Mouse (Mus musculus): ENCODE data around the gene 9330161L09Rik. TPM values are rescaled to one million over a fixed set of nuclear protein-coding genes. Genes with fewer than 3 reads are reported as not detected.
"Not testable (repeated sequence)": the region's sequence is repeated elsewhere in the genome, so short reads cannot be mapped to it uniquely, and the experiment has no call there.

Gene 9330161L09Rik
- 1 to 10 TPM; 2.5 to 2.8 TPM for total RNA-seq (2021)
- long read RNA-seq: 0 reads

DNA sequence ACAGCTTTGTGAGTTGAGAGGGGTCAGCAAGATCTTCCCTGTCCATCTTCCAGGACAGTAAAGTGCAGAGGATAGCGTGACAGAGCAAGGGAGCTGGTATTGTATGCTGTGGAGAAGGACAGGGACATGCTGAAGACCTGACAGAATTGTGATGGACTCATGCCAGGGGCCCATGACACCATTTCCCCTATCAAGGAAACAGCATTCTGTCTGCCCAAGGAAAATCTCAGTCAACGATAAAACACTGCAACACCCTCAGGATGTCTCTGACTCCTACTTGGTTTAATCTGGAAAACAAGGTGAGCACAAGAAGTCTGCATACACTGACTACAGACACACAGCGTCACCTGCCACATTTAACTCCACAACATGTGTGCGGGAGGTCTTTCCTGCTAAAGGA is at the start of gene 9330161L09Rik:
Gene 9330161L09Rik (minus strand): TSS at position 101 of the 400 bp plus-strand sequence.
- no peak for DNase-seq (ENCODE audit: low spot score in 2 of 2)

DNA sequence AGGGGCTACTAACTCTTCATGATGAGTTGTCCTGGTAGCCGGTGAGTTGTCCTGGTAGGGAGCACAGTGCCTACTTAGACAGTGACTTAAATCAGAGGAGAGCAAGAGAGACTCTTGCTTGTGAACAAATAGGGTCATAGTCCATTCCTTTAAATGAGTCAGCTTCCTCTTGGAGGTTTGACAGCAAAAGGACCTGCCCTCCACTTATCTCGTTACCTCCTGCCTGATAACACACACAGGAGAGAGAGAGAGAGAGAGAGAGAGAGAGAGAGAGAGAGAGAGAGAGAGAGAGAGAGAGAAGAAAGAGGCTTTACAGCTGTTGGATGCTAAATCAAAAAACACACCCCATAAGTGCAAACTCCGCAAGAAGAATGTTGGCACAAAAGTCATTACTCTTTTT is 49.5 kb upstream of the 9330161L09Rik start, which contains the start of gene Ifi27l2b:
Gene Ifi27l2b (minus strand): TSS at position 84 of the 400 bp plus-strand sequence.
- no peak for DNase-seq (ENCODE audit: low spot score in 2 of 2)

DNA sequence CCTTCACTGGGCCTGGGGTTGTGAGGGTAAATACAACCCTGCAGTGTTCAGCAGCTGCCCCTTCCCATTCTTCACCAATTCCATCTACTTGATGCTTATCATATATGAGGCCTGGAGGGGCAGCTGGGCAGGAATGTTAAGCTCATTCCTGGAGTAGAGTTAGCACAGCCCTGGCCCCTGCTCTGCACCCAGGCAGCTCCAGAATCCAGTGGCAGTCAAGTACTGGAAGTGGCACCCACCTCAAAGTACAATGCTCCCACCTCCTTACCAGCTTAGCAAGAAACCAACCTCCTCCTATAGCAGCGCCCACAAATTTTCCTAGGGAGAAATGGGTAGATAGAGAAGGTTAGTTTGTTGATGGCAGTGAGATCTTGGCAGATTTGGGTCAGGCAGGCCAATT is 49.1 kb upstream of the 9330161L09Rik start:
- DNase-seq (ENCODE audit: low spot score in 2 of 2): not testable (repeated sequence)

DNA sequence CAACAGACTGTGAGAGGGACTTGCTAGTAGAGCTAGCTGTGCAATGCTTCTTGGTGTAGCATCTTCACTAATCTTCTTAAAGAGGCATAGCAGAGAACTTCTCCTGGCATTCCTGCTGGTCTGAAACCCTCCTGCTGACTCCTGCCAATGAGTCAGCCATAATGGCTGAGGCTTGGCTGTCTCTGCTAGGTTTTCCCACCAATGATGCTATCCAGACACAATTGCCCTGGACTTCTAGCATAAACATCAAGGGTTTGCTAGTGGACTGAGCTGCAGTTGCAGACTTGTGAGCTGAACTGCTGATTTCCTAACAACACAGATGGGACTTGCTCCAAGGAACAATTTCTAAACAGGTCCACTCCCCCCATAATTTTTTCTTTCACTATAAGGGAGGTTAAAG is 45.7 kb upstream of the 9330161L09Rik start:
- DNase-seq (ENCODE audit: low spot score in 2 of 2): no peak

DNA sequence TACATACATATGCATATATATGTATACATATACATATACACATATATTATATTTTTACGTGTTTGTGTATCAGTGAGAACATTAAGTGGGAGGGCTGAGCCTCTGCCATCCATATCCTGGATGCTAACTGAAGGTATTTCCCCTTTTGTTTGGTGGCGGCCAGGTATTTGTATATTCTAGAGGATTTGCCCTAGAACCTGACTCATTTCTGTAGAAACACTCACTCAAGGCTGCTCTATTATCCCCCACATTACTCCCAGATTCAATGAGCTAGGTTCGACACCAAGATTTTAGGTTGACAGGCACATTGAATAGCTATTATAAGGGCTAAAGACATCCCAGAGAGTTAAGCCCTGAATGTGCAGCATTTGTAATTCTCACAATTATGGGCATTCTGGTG is 37.4 kb upstream of the 9330161L09Rik start:
- DNase-seq (ENCODE audit: low spot score in 2 of 2): no peak

DNA sequence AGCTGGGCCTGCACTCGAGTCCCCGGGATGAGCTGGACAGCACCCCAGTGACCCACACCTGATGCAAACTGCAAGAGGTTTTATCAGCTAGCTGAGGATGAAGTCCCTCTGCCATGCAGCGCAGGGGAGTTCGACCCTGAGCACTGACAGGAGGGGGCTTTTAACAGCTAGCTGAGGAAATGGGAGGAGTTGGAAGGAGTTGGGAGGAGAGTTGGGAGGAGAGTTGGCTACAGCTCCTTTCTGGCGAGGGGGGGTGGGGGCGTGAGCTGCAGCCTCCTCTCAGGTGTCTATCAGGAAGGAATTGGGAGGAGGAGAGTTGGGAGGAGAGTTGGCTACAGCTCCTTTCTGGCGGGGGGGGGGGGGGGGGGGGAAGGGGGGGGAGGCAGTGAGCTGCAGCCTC is 36.6 kb upstream of the 9330161L09Rik start:
- not testable (repeated sequence) for DNase-seq (ENCODE audit: low spot score in 2 of 2)

DNA sequence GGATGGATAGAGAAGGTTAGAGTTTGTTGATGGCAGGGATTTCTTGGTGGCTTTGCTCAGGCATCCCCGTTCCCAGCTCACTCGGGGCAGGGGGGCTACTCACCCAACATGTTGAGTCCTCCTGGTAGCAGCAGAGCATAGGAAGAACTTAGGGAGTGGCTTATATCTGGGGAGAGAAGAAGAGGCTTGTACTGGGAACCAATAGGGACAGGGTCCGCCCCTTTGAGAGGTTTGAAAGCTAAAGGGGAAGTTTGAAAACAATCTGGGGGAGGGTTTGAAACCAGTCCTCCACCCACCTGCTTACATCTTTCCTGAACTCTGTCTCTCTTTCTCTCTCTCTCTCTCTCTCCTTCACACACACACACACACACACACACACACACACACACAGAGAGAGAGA is 35.9 kb upstream of the 9330161L09Rik start, which contains the start of gene Ifi27l2a:
Gene Ifi27l2a (minus strand): TSS at position 157 of the 400 bp plus-strand sequence.
- no peak for DNase-seq (ENCODE audit: low spot score in 2 of 2)

DNA sequence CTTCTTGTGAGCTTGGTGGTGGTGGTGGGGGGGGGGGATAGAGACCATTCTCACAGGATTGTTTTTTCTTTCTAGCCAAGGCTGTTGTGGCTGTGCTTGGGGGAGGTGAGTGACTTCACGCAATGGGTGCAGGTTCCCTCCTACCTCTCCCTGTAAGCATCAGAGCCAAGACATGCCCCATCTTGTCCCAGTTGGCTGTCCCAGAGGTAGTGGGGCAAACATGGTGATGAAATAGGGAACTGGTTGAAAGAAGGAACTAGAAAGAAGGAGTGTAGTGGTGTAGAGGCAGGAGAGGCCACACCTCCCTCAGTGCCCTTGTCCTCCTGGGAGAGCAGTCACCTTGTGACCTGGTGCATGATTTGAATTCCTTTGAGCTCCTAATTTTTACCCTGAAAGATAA is 30.0 kb upstream of the 9330161L09Rik start:
- DNase-seq (ENCODE audit: low spot score in 2 of 2): no peak

DNA sequence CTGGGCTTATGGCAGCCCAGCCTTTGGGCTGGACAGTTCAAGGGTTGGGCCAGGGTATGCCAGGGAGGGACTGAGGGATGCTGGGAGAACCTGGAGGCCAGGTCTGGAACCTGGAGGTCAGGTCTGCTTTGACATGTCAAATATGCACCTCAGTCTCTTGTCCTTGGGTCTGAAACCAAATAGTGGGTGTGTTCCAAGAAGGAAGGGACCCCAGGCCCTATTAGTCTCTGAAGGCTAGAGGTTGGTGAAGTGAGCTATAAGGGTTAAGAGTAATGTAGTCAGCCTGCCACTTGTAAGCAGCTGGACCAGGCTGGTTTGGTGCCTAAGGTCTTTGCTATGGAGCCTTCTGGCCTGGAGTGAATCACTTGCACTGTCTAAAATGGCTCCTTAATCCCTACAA is 27.2 kb upstream of the 9330161L09Rik start:
- no peak for DNase-seq (ENCODE audit: low spot score in 2 of 2)

DNA sequence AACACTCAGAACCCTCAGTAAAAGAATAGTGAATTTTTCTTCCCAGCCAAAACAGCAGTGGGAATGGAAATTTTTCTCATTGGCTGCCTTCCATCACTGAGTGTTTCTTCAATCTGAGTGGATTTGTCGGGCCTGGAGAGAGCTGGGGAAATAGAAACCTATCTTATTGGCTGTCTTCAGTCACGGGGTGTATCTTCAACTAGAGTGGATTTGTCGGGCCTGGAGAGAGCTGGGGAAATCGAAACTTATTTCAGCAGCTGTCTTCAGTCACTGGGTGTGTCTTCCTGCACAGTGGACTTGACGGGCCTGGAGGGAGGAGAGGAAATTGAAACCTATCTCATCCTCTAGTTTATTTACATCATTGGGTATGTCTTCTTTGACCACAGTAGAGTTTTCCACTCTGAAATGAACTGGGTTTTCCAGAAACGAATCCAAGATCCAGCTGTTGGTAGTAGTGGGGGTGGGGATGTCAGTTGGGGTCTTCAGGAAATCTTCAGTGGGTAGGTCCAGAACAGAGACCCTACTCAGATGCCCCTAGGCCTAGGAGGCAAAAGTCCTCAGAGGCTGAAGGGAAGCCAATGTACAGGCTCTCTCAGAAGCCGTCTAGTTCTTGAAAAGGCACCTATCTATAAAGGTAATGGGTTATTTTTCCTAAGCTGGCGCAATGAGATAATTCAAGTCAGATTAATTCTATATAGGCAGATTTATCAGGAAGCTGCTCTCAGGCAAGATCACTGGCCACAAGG is 26.5 kb upstream of the 9330161L09Rik start, which contains the start of gene Ifi27:
Gene Ifi27 (plus strand): TSS at position 226 of the 746 bp plus-strand sequence.
- DNase-seq (ENCODE audit: low spot score in 2 of 2): no peak

DNA sequence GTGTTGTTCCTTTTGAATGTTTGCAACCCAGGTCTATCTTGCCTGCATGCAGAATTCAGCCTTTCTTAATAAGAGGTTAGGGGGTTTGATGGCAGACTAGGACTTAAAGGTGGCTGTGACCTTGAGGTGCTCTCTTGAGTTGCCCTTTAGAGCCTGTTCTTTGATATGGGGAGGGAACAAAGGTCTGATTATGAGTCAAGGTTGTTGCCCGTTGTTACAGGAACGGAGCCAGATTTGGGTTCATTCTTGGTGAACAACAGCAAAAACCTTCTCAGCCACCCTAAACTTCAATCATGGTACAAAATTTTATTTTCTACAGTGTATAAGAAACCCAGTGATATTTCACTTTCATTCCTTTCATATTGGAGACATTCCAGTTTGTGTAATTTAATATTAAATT is 25.8 kb upstream of the 9330161L09Rik start:
- DNase-seq (ENCODE audit: low spot score in 2 of 2): no peak

DNA sequence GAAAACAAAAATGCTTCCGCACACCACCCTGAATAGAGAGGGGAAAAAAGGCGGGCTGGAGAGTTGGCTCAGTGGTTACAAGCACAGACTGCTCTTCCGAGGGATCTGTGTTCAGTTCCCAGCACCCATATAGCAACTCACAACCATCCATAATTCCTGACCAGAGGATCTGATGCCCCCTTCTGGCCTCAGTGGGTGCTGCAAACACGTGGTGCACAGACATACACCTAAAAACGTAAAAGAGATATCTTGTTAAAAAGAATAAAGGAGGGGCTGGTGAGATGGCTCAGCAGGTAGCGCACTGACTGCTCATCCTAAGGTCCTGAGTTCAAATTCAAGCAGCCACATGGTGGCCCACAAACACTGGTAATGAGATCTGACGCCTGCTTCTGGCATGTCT is 19.1 kb upstream of the 9330161L09Rik start:
- no peak for DNase-seq (ENCODE audit: low spot score in 2 of 2)

DNA sequence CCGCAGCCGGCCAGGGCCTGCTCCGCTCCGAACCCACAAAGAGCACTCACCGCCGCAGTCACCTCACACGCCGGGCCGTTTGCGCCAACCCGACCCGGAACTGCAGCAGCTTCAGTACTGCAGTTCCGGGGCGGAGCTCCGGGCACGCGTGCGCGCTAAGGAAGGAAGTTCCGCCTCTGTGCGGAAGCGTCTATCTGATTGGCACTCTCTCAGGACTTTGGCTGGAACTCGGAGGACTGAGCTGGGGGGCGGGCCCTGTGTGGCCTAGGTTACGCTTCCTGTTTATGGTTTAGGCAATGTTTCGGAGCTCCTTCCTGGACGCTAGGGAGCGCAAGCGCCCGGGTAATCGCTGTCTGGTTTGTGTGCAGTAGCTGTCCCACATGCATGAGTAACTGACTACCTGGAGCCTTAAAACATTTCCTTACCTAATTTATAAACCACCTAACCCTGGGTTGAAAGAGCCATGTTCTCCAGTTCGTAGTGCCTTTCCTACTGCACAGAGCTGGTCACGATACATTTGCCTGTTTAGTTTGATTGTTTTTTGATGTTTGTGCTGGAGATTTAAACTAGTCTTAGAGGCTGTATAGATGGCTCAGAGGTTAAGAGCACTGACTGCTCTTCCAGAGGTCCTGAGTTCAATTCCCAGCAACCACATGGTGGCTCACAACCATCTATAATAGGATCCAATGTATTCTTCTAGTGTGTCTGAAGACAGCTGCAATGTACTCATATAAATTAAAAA is 18.3 kb upstream of the 9330161L09Rik start, which contains the start of gene Ddx24:
Gene Ddx24 (minus strand): TSS at position 102 of the 742 bp plus-strand sequence.
- peak; percentile 96 to 97 for DNase-seq (ENCODE audit: low spot score in 2 of 2)

DNA sequence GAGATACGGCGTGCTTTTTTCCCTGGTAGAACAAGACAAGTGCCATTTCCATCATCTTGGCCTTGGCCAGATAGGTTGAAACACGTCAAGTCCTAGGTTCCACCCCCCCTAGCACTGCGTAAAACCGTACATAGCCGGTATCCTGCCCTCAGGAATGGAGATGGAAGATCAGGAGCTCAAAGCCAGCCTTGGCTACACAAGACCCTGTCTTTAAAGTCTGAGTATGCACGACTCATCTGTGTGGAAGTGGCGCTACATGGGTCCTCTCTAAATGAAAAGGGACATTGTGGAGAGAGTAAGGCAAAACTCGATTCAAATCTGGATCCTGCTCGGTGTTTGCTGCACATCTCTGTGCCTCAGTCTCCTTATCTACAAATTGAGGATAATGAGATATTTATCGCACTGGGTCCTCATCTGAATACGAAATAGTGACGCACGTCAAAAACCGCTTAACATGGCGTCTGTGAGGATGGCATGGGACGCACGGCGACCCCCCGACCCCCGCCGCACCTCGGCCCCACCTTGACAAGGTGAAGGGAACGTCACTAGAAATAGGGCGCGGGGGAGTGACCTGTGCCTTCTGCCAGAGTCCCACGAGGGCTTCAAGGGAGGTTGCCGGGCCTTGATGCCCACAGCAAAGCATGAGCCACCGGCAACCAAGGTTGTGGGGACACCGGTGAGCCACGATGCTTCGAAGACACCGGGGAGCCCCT is 17.6 kb upstream of the 9330161L09Rik start:
- no peak for DNase-seq (ENCODE audit: low spot score in 2 of 2)

DNA sequence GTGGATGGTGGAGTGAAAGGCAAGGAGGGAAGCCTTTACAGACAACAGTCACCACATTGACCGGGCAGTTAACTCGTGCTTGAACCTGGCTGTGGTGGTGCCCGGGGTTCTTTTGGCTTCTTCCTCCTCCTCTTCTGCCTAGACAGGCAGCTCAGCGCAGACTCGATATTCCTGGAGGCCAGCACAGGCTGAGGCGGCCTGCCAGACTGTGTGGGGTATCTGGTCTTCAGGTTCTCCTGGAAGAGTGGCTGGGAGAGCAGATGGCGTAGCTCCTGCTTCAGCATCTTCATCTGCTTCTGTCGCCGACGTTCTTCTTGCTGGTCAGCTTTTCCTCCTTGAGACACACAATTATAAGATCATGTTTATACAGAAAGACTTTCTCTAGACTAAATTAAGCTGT is 524 bp upstream of the 9330161L09Rik start:
- DNase-seq (ENCODE audit: low spot score in 2 of 2): peak in 1 of 2 experiments; percentile 22

DNA sequence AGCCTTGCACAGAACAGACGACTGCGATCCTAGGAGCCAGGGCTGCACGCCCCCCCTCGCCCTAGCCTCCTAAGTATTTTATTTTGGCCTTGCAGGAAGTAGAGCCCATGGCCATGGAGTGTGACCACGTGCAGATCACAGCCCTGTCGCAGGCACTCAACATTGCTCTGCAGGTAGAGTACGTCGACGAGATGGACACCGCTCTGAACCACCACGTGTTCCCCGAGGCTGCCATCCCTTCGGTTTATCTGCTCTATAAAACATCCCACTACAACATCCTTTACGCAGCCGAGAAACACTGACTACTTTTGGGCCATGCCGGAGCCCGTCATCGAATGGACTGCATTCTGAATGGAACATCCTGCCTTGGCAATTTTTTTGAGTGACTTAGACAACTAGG is 3.5 kb downstream of the 9330161L09Rik start:
- DNase-seq (ENCODE audit: low spot score in 2 of 2): no peak

DNA sequence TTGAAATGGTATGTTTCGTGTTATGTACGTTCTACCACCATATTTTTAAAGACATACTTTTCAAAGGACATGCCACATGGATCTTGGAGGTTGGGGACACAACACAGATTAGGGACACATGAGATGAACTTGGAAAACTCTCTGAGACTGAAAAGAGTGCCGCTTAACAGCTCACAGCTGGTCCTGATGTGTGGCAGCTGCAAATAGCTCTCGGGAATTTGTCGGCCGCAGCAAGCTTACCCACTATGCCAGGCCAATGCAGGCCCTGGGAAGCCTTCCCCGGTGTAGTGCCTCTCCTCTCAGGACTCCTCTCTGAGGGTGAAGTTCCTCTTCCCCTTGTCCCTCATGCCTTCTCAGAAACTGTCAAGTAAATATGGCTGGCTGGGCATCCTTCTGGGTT is 10.9 kb downstream of the 9330161L09Rik start:
- no peak for DNase-seq (ENCODE audit: low spot score in 2 of 2)

DNA sequence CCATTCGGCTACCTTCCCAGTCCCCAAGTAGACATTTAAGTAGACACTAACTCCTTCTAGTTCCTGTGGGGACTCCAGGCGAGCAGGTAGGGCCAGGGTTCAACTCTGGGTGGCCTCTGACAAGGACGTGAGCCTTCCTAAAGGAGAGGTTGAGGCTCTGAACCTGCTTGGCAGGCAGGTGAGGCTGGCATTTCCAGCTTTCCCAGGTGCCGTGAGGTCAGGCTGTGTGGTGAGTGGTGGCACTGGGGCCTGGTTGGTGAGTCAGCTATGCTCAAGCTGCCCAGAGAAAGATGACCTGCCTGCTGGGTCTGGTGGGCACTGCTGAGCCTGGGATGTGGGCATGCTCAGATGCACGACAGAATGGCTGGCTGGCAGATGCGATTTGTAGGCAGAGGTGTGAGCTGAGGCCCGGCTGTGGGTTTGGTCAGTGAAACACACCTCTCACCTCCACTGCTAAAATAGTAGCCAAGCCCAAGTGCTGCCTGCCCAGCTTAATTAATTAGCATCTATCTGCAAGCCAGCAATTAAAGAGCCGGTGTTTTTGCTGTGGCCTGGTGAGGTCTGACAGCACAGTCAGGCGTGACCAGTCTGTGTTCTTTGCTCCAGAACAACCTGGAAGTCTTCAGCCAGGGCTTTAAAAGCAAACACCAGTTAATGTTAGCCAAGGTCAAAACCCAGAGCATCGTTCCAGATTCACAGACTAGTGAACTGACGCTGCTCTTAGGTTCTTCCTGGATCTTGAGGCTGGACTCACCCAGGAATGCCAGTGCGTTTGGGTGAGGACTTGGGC is 11.9 kb downstream of the 9330161L09Rik start:
- DNase-seq (ENCODE audit: low spot score in 2 of 2): no peak

DNA sequence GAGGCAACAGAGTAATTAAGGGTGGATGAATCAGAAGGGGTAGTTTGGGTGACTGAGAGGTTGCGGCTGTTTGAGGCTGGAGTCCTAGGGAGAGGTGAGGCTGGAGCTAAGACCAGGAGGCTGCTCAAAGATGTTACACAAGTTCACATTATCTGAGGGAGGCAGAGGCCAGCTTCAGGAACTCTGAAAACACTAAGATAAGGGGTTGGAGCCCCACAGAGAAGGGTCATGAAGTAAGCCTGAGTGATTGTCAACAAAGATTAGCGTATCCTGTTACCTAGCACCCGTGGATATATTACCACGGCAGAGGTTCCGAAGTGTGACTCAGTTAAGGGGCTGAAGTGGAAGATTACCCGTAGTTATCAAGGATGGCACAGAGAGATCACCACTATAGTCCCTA is 14.1 kb downstream of the 9330161L09Rik start:
- DNase-seq (ENCODE audit: low spot score in 2 of 2): no peak

DNA sequence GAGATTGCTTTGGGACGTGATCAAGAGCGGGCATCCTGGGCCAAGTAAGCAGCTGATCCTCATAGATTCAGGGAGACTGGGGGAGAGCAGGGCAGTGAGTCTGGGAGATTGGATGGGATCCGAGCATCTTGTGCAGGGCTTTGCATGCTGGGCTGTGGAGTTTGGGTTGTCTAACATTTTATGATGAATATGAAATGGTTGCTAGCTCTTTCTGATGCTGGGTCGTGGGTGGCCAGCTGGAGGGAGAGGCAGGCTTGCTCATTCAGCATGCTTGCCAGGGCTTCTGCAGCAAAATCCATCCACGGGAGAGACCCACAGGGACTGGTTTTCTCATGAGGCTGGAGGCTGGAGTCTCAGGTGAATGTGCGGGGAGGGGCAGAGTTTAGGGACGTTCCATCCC is 16.5 kb downstream of the 9330161L09Rik start:
- no peak for DNase-seq (ENCODE audit: low spot score in 2 of 2)

DNA sequence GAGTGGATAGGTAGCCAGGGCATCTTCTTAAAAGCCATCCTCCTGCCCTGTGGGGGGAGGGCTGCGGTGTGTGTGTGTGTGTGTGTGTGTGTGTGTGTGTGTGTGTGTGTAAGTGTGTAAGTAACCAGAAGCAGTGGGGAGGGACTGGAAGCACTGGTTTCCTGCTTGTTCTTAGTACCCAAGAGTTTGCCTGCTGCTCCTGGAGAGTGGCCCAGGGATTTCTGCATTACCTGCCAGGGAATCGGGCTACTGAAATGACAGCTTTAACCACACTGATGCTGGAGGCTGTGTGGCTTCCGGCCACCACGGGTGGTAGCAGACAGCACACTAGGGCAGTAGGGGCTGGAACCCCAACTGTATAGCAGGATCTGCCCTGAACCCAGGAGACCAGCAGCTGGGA is 17.6 kb downstream of the 9330161L09Rik start:
- peak in 1 of 2 experiments; percentile 44 for DNase-seq (ENCODE audit: low spot score in 2 of 2)

Data from layer of hippocampus, postnatal 10 days (tissue).